32 mouse cellular contexts compared by ENCODE assay signal in genomic region chr12:31090401-31090800, GRCm38 (mm10). TPM values are rescaled to one million over a fixed set of nuclear protein-coding genes. Genes with fewer than 3 reads are reported as not detected.
DNase-seq lines count a peak whose midpoint lies in the region; ATAC-seq and TF ChIP-seq lines count a peak whose summit lies in the region.
"Had no signal": no experiment of that assay in that cellular context is flagged by ENCODE, and none has a peak within 500 bp of the region (broad histone marks: within the 10 kb centered on the region; RNA-seq: fewer than 3 reads in every experiment).

No protein-coding gene starts in this region.

- H3K9ac ChIP-seq in midbrain, embryonic 13.5 days (replicated peaks): 0 out of 2 replicates have a peak overlapping the region, but pooled peaks have one; percentile 42
- H3K9ac ChIP-seq in midbrain, embryonic 15.5 days: no peak overlapping the region
- no peak overlapping the region for H3K9ac ChIP-seq in heart, embryonic 11.5 days (ENCODE audit: low read depth, low read length)
- H3K9ac ChIP-seq: embryonic facial prominence, embryonic 13.5 days; forebrain, embryonic 12.5 days; forebrain, postnatal 0 days; hindbrain, embryonic 14.5 days; liver, embryonic 12.5 days; liver, postnatal 0 days; midbrain, embryonic 12.5 days; neural tube, embryonic 13.5 days had no signal

- H3K4me3 ChIP-seq in midbrain, embryonic 13.5 days (replicated peaks): no peak overlapping the region
- H3K4me3 ChIP-seq in midbrain, embryonic 15.5 days: no peak overlapping the region
- no peak overlapping the region for H3K4me3 ChIP-seq in heart, embryonic 11.5 days (ENCODE audit: low read depth, low read length)
- H3K4me3 ChIP-seq: embryonic facial prominence, embryonic 13.5 days; forebrain, embryonic 12.5 days; heart, adult 2 months; liver, embryonic 12.5 days; midbrain, embryonic 12.5 days; myocyte; neural tube, embryonic 13.5 days had no signal

- DNase-seq in adrenal gland, adult (ENCODE audit: inconsistent age in 2 of 2, low spot score in 1 of 2): peak; percentile 23 to 66
- no peak for DNase-seq in adrenal gland, postnatal 25 days
- DNase-seq in ES-CJ7 (ENCODE audit: low read depth, low spot score): peak; percentile 8
- DNase-seq in brain, embryonic 14.5 days (ENCODE audit: low read depth): peak; percentile 3
- no peak for DNase-seq in MN1 (ENCODE audit: low spot score)
- DNase-seq: cerebellum, adult 11 months; cerebellum, adult 9-11 months; forebrain, postnatal 0 days; heart, adult 2 months; heart, postnatal 36 days; kidney, adult 9 months; kidney, postnatal 10 days; layer of hippocampus, postnatal 36 days; left cerebral cortex, postnatal 4 days; liver, postnatal 0 days; lung, postnatal 36 days; right cerebral cortex, adult 18-20 months; right cerebral cortex, postnatal 4 days had no signal

- H3K27ac ChIP-seq in midbrain, embryonic 13.5 days: no peak overlapping the region
- H3K27ac ChIP-seq in midbrain, embryonic 15.5 days: no peak overlapping the region
- H3K27ac ChIP-seq in heart, embryonic 11.5 days (ENCODE audit: low read depth, low read length): no peak overlapping the region
- H3K27ac ChIP-seq: embryonic facial prominence, embryonic 13.5 days; forebrain, embryonic 12.5 days; heart, adult 2 months; hindbrain, embryonic 14.5 days; liver, embryonic 12.5 days; midbrain, embryonic 12.5 days; neural tube, embryonic 13.5 days; stomach, postnatal 0 days had no signal

- no peaks in the 10 kb centered on the region for H3K36me3 ChIP-seq in midbrain, embryonic 13.5 days
- H3K36me3 ChIP-seq in midbrain, embryonic 15.5 days (replicated peaks): no peaks in the 10 kb centered on the region
- H3K36me3 ChIP-seq in heart, embryonic 11.5 days (ENCODE audit: control insufficient read depth, insufficient read depth, low read length): no peaks in the 10 kb centered on the region
- H3K36me3 ChIP-seq: embryonic facial prominence, embryonic 13.5 days; forebrain, embryonic 12.5 days; liver, embryonic 12.5 days; midbrain, embryonic 12.5 days; neural tube, embryonic 13.5 days had no signal

- H3K27me3 ChIP-seq in midbrain, embryonic 13.5 days: no peaks in the 10 kb centered on the region; the same call in 1 of the 2 replicates
- no peaks in the 10 kb centered on the region for H3K27me3 ChIP-seq in midbrain, embryonic 15.5 days (replicated peaks)
- no peaks in the 10 kb centered on the region for H3K27me3 ChIP-seq in heart, embryonic 11.5 days (ENCODE audit: control insufficient read depth, insufficient read depth, low read length)
- H3K27me3 ChIP-seq: CH12.LX; embryonic facial prominence, embryonic 13.5 days; forebrain, embryonic 12.5 days; liver, embryonic 12.5 days; midbrain, embryonic 12.5 days; neural tube, embryonic 13.5 days had no signal

- no peak for ATAC-seq in midbrain, embryonic 13.5 days
- no peak for ATAC-seq in midbrain, embryonic 15.5 days (replicated peaks)
- no peak for ATAC-seq in heart, embryonic 11.5 days (replicated peaks; ENCODE audit: insufficient number of reproducible peaks, low FRiP score, low TSS enrichment)
- ATAC-seq: forebrain, postnatal 0 days; intestine, postnatal 0 days; liver, embryonic 12.5 days; liver, postnatal 0 days had no signal

- TF ChIP-seq CTCF in brain, embryonic 14.5 days (IDR thresholded peaks at IDR 0.05; ENCODE audit: borderline replicate concordance, extremely low read depth, insufficient read depth, insufficient read length): no peak

- 20% methylated on average over 6 of the region's 6 CpGs for WGBS in midbrain, embryonic 13.5 days
- 16% methylated on average over 6 of the region's 6 CpGs for WGBS in midbrain, embryonic 15.5 days
- 24% methylated on average over 6 of the region's 6 CpGs for WGBS in heart, embryonic 11.5 days (ENCODE audit: insufficient replicate concordance)

- H3K9me3 ChIP-seq in midbrain, embryonic 13.5 days: no peaks in the 10 kb centered on the region
- H3K9me3 ChIP-seq in midbrain, embryonic 15.5 days: no peaks in the 10 kb centered on the region
- H3K9me3 ChIP-seq in heart, embryonic 11.5 days (replicated peaks; ENCODE audit: control insufficient read depth, low read length): no peaks in the 10 kb centered on the region
- H3K9me3 ChIP-seq: embryonic facial prominence, embryonic 13.5 days; forebrain, embryonic 12.5 days; liver, embryonic 12.5 days; midbrain, embryonic 12.5 days; neural tube, embryonic 13.5 days had no signal

- H3K4me2 ChIP-seq in midbrain, embryonic 13.5 days (replicated peaks): no peak overlapping the region
- H3K4me2 ChIP-seq in midbrain, embryonic 15.5 days: no peak overlapping the region
- H3K4me2 ChIP-seq in heart, embryonic 11.5 days: no peak overlapping the region
- H3K4me2 ChIP-seq: embryonic facial prominence, embryonic 13.5 days; forebrain, embryonic 12.5 days; hindbrain, embryonic 14.5 days; liver, embryonic 12.5 days; midbrain, embryonic 12.5 days; neural tube, embryonic 13.5 days had no signal

- no peaks in the 10 kb centered on the region for H3K4me1 ChIP-seq in midbrain, embryonic 13.5 days (replicated peaks)
- H3K4me1 ChIP-seq in midbrain, embryonic 15.5 days: no peaks in the 10 kb centered on the region
- no peaks in the 10 kb centered on the region; the same call in 1 of the 2 replicates for H3K4me1 ChIP-seq in heart, embryonic 11.5 days (ENCODE audit: control insufficient read depth, insufficient read depth, low read length)
- H3K4me1 ChIP-seq: embryonic facial prominence, embryonic 13.5 days; midbrain, embryonic 12.5 days; neural tube, embryonic 13.5 days had no signal

- no peak for TF ChIP-seq POLR2A in brain, embryonic 14.5 days (IDR thresholded peaks at IDR 0.05; ENCODE audit: borderline replicate concordance, extremely low read depth, insufficient read depth, insufficient read length, poor library complexity, severe bottlenecking)

RNA-seq across cellular contexts. Expression of gene Fam110c, which starts 16.7 kb away (rescaled TPM):
- 0.38 and 0.52 TPM in 2 replicates for total RNA-seq in adrenal gland, postnatal 25 days (2021)
- 0.08 TPM in 1 of 2 replicates, not detected in the other for polyA plus RNA-seq in midbrain, embryonic 13.5 days (2015; fragmentation: Nextera tagmentation; extraction: Ambion mirVana)
- polyA plus RNA-seq in midbrain, embryonic 15.5 days (2015; fragmentation: Nextera tagmentation; extraction: Ambion mirVana): 0.06 TPM in 2 replicates
- 0.03 TPM in 1 of 2 replicates, not detected in the other for polyA plus RNA-seq in brain, embryonic 14.5 days (2012; rRNA removed)
- 0.40 and 0.92 TPM in 2 replicates for polyA plus RNA-seq in heart, embryonic 11.5 days (2014; fragmentation: Nextera tagmentation; extraction: Ambion mirVana)
- total RNA-seq: CH12.LX; gastrocnemius, adult 8-10 months; layer of hippocampus, postnatal 36 days; left cerebral cortex, postnatal 4 days had no signal
- polyA plus RNA-seq: forebrain, postnatal 0 days; hindbrain, embryonic 14.5 days had no signal

Comparison
In these comparisons a context has a peak if more than half of its experiments do, and no peak if none do; other contexts are left out.
1. DNase-seq: peak in adrenal gland, adult (2 of 2), ES-CJ7 (single experiment) and brain, embryonic 14.5 days (single experiment); none in adrenal gland, postnatal 25 days (single experiment) and MN1 (single experiment).